Mouse (Mus musculus): ENCODE results near the gene Gm20458.

The Gm20458 gene

GRCm38 (mm10) chr2:164499317-164499716, 38.5 kb downstream of the Gm20458 start:
- DNase-seq (ENCODE audit: low read depth, low spot score) = no peak

GRCm38 (mm10) chr2:164500511-164500910, 39.7 kb downstream of the Gm20458 start:
- no peak for DNase-seq (ENCODE audit: low read depth, low spot score)

GRCm38 (mm10) chr2:164504919-164505318, 44.2 kb downstream of the Gm20458 start:
- no peak for DNase-seq (ENCODE audit: low read depth, low spot score)

GRCm38 (mm10) chr2:164505619-164506347, 45.0 kb downstream of the Gm20458 start:
- no peak for DNase-seq (ENCODE audit: low read depth, low spot score)

- no peak for DNase-seq (ENCODE audit: low read depth, low spot score)
These were observed 47.0 kb downstream of the Gm20458 start for GRCm38 (mm10) chr2:164507811-164508210.

- DNase-seq (ENCODE audit: low read depth, low spot score) = no peak
These were observed 49.9 kb downstream of the Gm20458 start for GRCm38 (mm10) chr2:164510621-164511190.

- DNase-seq (ENCODE audit: low read depth, low spot score) = no peak
These were observed 51.5 kb downstream of the Gm20458 start for GRCm38 (mm10) chr2:164512121-164512909.

- DNase-seq (ENCODE audit: low read depth, low spot score) = no peak
These were observed 52.6 kb downstream of the Gm20458 start for GRCm38 (mm10) chr2:164513389-164513788.

GRCm38 (mm10) chr2:164514916-164515315, 54.1 kb downstream of the Gm20458 start:
- no peak for DNase-seq (ENCODE audit: low read depth, low spot score)

GRCm38 (mm10) chr2:164515897-164516296, 55.1 kb downstream of the Gm20458 start:
- no peak for DNase-seq (ENCODE audit: low read depth, low spot score)

GRCm38 (mm10) chr2:164516592-164516991, 55.8 kb downstream of the Gm20458 start:
- no peak for DNase-seq (ENCODE audit: low read depth, low spot score)

GRCm38 (mm10) chr2:164517485-164518221, 56.9 kb downstream of the Gm20458 start:
- DNase-seq (ENCODE audit: low read depth, low spot score) = peak; percentile 63

- DNase-seq (ENCODE audit: low read depth, low spot score) = no peak
These were observed 57.8 kb downstream of the Gm20458 start for GRCm38 (mm10) chr2:164518266-164519170.

- no peak for DNase-seq (ENCODE audit: low read depth, low spot score)
These were observed 58.4 kb downstream of the Gm20458 start for GRCm38 (mm10) chr2:164519171-164519526.

- peak; percentile 47 for DNase-seq (ENCODE audit: low read depth, low spot score)
These were observed 60.0 kb downstream of the Gm20458 start for GRCm38 (mm10) chr2:164520782-164521181.

- no peak for DNase-seq (ENCODE audit: low read depth, low spot score)
These were observed 61.1 kb downstream of the Gm20458 start for GRCm38 (mm10) chr2:164521841-164522240.

GRCm38 (mm10) chr2:164522280-164522679, 61.5 kb downstream of the Gm20458 start:
- DNase-seq (ENCODE audit: low read depth, low spot score) = no peak

GRCm38 (mm10) chr2:164523301-164523773, 62.6 kb downstream of the Gm20458 start:
- no peak for DNase-seq (ENCODE audit: low read depth, low spot score)

GRCm38 (mm10) chr2:164528557-164528956, 67.8 kb downstream of the Gm20458 start:
- DNase-seq (ENCODE audit: low read depth, low spot score) = no peak

GRCm38 (mm10) chr2:164531169-164531568, 70.4 kb downstream of the Gm20458 start:
- DNase-seq (ENCODE audit: low read depth, low spot score) = peak; percentile 78

GRCm38 (mm10) chr2:164534315-164534714, 73.5 kb downstream of the Gm20458 start:
- DNase-seq (ENCODE audit: low read depth, low spot score) = no peak
